Mouse (Mus musculus) hindbrain, embryonic 10.5 days (tissue): ENCODE results near the gene Cacna2d3. TPM values are rescaled to one million over a fixed set of nuclear protein-coding genes. Genes with fewer than 3 reads are reported as not detected.
A peak's percentile ranks its signal among the peaks of the same experiment; 100 is the strongest.

Experiments
- DNase-seq: peaks from one replicate; pipeline ENCODE4 v3.0.0-alpha.2; 2017; ENCODE audit warnings: low spot score
- H3K27ac ChIP-seq: fragments of 300-500 bp; sonication (generic); 2 replicates; pipeline ENCODE4 v1.5.1; 2016; ENCODE audit warnings: mild to moderate bottlenecking, moderate library complexity
- H3K27me3 ChIP-seq: fragments of 300-500 bp; sonication (generic); 2 replicates; pipeline ENCODE4 v1.6.1; 2016; ENCODE audit warnings: mild to moderate bottlenecking; ENCODE audit not compliant: poor library complexity, insufficient read depth, severe bottlenecking
- H3K36me3 ChIP-seq: fragments of 300-500 bp; sonication (generic); 2 replicates; pipeline ENCODE4 v1.6.1; 2016; ENCODE audit warnings: mild to moderate bottlenecking, moderate library complexity
- H3K4me1 ChIP-seq: fragments of 300-500 bp; sonication (generic); replicated peaks from 2 replicates; pipeline ENCODE4 v1.6.1; 2016; ENCODE audit warnings: mild to moderate bottlenecking
- H3K4me3 ChIP-seq: fragments of 300-500 bp; sonication (generic); 2 replicates; pipeline ENCODE4 v1.5.1; 2016; ENCODE audit warnings: mild to moderate bottlenecking, moderate library complexity
- H3K9me3 ChIP-seq: fragments of 300-500 bp; sonication (generic); 2 replicates; pipeline ENCODE4 v1.6.1; 2016; ENCODE audit warnings: mild to moderate bottlenecking, moderate library complexity
- WGBS: fragments of 180-500 bp; shearing (Covaris S2); methylation state at CpG from one replicate; pipeline ENCODE4 v1.1.7; 2016; 5-methylcytosine and 5-hydroxymethylcytosine counted together
- polyA plus RNA-seq: library from polyadenylated mRNA; unstranded; fragments of >200 nt; fragmentation: Nextera tagmentation; extraction: Ambion mirVana; gene quantifications from 2 replicates; pipeline ENCODE4 v1.2.1, GENCODE M21; 2016

Gene Cacna2d3
- polyA plus RNA-seq, 1 experiment from 2014 or later = 12.6 TPM

DNA sequence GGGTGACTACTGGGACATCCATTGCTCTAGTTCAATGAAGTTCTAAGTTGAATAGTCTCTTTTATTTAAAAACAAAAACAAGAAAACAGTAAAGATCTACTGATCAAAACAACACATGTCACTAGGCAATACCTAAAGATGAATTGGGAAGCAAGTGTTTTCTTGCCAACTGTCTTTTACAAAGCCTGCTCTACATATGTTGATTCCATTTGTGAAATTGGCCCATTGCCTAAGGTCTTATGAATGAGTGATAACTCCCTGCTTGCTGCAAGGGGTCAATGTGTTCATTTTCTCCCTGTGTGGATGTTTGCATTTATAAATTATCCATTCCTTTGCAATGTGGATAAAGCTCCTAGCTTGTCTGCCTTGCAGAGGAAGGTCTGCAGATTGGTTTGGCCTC, 591.2 kb downstream of the Cacna2d3 start:
- Histone ChIP-seq H3K27me3 (no peaks in the 10 kb centered on the region), H3K27ac (no peak overlapping the region), H3K9me3 (no peaks in the 10 kb centered on the region), H3K4me1 (no peaks in the 10 kb centered on the region), H3K36me3 (no peaks in the 10 kb centered on the region), H3K4me3 (no peak overlapping the region)
- no peak for DNase-seq

GRCm38 (mm10) chr14:29123886-29124285, 597.8 kb downstream of the Cacna2d3 start:
- Histone ChIP-seq H3K27ac (no peak overlapping the region), H3K9me3 (no peaks in the 10 kb centered on the region), H3K27me3 (no peaks in the 10 kb centered on the region; the same call in 1 of the 2 replicates), H3K36me3 (no peaks in the 10 kb centered on the region), H3K4me1 (no peaks in the 10 kb centered on the region), H3K4me3 (no peak overlapping the region)
- no peak for DNase-seq

GRCm38 (mm10) chr14:29122749-29123148, 598.9 kb downstream of the Cacna2d3 start:
- Histone ChIP-seq H3K36me3 (no peaks in the 10 kb centered on the region), H3K4me1 (no peaks in the 10 kb centered on the region), H3K4me3 (no peak overlapping the region), H3K9me3 (no peaks in the 10 kb centered on the region), H3K27ac (no peak overlapping the region), H3K27me3 (no peaks in the 10 kb centered on the region; the same call in 1 of the 2 replicates)
- WGBS = 98% methylated on average over 3 of the region's 3 CpGs
- DNase-seq = no peak

DNA sequence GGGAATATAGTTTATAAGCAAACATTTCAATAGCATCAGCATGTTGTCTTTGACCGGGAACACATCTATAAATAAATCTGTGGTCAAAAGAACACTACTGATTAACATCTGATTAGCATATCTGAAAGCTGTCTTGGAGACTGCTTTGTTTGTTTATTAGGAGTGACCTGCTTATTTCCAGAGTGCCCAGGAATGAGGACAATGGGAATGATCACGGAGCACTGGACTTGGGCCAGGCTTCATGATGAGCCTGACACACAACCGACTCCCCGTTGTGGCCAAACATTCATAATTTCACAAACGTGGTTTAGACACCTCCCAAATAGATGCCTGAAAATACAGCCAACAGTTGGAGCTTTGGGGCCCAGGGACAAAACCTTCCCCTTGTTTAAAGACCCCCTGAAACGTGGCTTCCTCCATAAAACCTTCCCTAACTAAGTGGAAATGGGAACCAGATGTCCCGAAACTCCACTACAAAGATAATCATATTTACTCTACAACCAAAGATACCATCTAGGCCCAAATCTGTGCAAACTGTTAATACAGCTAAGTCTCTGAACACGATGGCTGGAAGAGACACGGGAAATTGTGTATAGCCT, 607.7 kb downstream of the Cacna2d3 start:
- DNase-seq = no peak
- Histone ChIP-seq H3K27ac (0 out of 2 replicates have a peak overlapping the region, but pooled peaks have one; percentile 41), H3K4me1 (peaks cover 9% of the 10 kb centered on the region; the same call in 1 of the 2 replicates), H3K9me3 (peaks cover 10% of the 10 kb centered on the region), H3K4me3 (no peak overlapping the region), H3K36me3 (no peaks in the 10 kb centered on the region), H3K27me3 (no peaks in the 10 kb centered on the region)
- WGBS = 56% methylated on average over 9 of the region's 9 CpGs

- Histone ChIP-seq H3K4me1 (peaks cover 9% of the 10 kb centered on the region; the same call in 1 of the 2 replicates), H3K27me3 (no peaks in the 10 kb centered on the region), H3K4me3 (no peak overlapping the region), H3K36me3 (no peaks in the 10 kb centered on the region), H3K27ac (no peak overlapping the region), H3K9me3 (peaks cover 10% of the 10 kb centered on the region)
- no peak for DNase-seq
- 79% methylated on average over 6 of the region's 6 CpGs for WGBS
These were observed 610.0 kb downstream of the Cacna2d3 start for GRCm38 (mm10) chr14:29111666-29112065.

GRCm38 (mm10) chr14:29110351-29111091, 611.1 kb downstream of the Cacna2d3 start:
- peaks cover 12% of the 10 kb centered on the region for H3K4me1 ChIP-seq
- H3K27me3 ChIP-seq = no peaks in the 10 kb centered on the region
- H3K36me3 ChIP-seq = no peaks in the 10 kb centered on the region
- 78% methylated on average over 9 of the region's 9 CpGs for WGBS
- no peak overlapping the region for H3K27ac ChIP-seq
- no peak for DNase-seq
- H3K4me3 ChIP-seq = no peak overlapping the region
- peaks cover 10% of the 10 kb centered on the region for H3K9me3 ChIP-seq

DNA sequence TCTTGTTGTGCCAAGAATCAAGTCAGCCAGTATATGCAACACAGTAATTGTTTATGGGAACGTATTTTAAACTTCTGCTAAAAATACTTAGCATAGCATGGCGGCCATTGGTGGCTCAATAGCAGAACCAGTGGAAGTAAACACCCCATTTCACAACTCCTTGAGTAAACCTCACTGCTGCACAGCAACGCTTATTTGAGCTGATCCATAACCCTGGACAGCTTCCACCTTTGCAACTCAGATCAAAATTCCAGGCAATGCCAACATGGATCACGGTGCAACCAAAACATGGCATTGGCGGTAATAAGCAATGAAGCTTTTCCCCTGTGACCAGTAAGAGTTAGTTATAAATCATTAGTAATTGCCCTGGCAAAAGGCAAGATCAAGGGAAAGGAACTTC, 614.2 kb downstream of the Cacna2d3 start:
- 88% methylated on average over 5 of the region's 5 CpGs for WGBS
- H3K4me3 ChIP-seq = no peak overlapping the region
- no peak for DNase-seq
- peaks cover 10% of the 10 kb centered on the region for H3K9me3 ChIP-seq
- H3K4me1 ChIP-seq = peaks cover 21% of the 10 kb centered on the region
- no peak overlapping the region for H3K27ac ChIP-seq
- H3K27me3 ChIP-seq = no peaks in the 10 kb centered on the region
- H3K36me3 ChIP-seq = no peaks in the 10 kb centered on the region

DNA sequence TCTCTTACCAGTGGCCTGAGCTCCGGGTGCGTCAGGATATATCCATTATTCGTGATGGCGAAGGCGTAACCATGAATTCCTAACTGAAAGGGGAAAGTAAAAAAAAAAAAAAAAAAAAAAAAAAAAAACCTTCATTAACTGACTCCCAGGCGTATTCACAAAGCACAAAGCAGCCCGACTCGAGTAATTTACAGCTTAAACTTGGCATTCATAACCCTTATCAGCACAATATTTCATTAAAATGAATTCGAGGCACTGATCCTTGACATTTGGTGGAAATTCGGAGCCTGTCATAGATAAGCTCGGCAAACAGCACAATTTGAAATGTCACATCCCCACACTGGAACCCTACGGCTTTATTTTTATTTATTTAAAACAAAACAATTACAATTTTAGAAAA, 623.9 kb downstream of the Cacna2d3 start:
- WGBS = 89% methylated on average over 12 of the region's 12 CpGs
- no peak for DNase-seq
- Histone ChIP-seq H3K4me1 (0 out of 2 replicates have a peak, but pooled peaks cover 4% of the 10 kb centered on the region), H3K4me3 (no peak overlapping the region), H3K9me3 (no peaks in the 10 kb centered on the region), H3K27ac (no peak overlapping the region), H3K27me3 (no peaks in the 10 kb centered on the region), H3K36me3 (no peaks in the 10 kb centered on the region)

DNA sequence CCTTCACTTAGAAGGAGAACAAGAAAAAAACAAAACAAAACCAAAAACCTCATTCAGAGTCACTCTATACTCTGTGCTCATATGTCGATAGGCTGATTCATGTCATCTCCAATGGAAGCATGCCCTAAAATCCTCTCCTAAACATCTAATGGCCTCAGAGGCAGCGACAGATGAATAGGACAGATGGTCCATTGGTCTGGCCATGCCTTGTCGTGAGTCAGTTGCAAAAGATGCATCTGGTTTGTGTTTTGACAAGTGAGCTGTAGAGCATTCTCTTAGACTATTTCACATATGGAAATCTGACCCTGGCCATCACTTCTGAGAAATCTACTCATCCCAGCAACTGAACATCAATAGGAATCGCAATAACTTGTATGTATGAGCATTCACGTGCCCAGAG, 626.2 kb downstream of the Cacna2d3 start:
- DNase-seq = no peak
- Histone ChIP-seq H3K36me3 (no peaks in the 10 kb centered on the region), H3K4me1 (0 out of 2 replicates have a peak, but pooled peaks cover 4% of the 10 kb centered on the region), H3K9me3 (no peaks in the 10 kb centered on the region), H3K27me3 (peaks cover 6% of the 10 kb centered on the region), H3K27ac (no peak overlapping the region), H3K4me3 (no peak overlapping the region)
- 87% methylated on average over 5 of the region's 5 CpGs for WGBS

DNA sequence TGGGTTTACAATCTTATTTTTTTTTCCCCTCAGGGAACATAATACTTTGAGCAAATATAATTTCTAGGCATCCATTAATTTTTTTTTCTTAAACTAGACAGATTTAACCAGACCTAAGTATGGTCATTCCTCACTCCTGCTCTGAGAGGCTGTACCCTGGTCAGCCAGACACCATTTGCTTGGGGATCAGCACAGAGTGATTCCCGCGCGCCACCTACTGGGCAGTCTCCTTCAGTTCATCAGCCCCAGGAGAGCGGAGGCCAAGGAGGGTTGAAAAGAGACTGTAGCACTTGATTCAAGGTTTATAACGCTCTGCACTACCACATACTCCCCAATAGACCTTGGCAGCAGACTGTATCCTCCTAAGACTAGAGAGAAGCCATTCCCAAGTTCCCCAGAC, 631.6 kb downstream of the Cacna2d3 start:
- H3K4me1 ChIP-seq = 0 out of 2 replicates have a peak, but pooled peaks cover 10% of the 10 kb centered on the region
- no peak overlapping the region for H3K4me3 ChIP-seq
- H3K9me3 ChIP-seq = no peaks in the 10 kb centered on the region
- DNase-seq = peak; percentile 82
- no peaks in the 10 kb centered on the region for H3K36me3 ChIP-seq
- peaks cover 16% of the 10 kb centered on the region for H3K27me3 ChIP-seq
- WGBS = 5% methylated on average over 5 of the region's 5 CpGs
- no peak overlapping the region for H3K27ac ChIP-seq

GRCm38 (mm10) chr14:29086528-29086927, 635.1 kb downstream of the Cacna2d3 start:
- no peak overlapping the region for H3K4me3 ChIP-seq
- 61% methylated on average over 4 of the region's 4 CpGs for WGBS
- 0 out of 2 replicates have a peak, but pooled peaks cover 6% of the 10 kb centered on the region for H3K4me1 ChIP-seq
- no peak for DNase-seq
- H3K27me3 ChIP-seq = peaks cover 16% of the 10 kb centered on the region
- H3K9me3 ChIP-seq = no peaks in the 10 kb centered on the region
- no peaks in the 10 kb centered on the region for H3K36me3 ChIP-seq
- no peak overlapping the region for H3K27ac ChIP-seq

- no peak overlapping the region for H3K27ac ChIP-seq
- 75% methylated on average over 7 of the region's 7 CpGs for WGBS
- DNase-seq = no peak
These were observed 636.0 kb downstream of the Cacna2d3 start for GRCm38 (mm10) chr14:29085493-29086159.

DNA sequence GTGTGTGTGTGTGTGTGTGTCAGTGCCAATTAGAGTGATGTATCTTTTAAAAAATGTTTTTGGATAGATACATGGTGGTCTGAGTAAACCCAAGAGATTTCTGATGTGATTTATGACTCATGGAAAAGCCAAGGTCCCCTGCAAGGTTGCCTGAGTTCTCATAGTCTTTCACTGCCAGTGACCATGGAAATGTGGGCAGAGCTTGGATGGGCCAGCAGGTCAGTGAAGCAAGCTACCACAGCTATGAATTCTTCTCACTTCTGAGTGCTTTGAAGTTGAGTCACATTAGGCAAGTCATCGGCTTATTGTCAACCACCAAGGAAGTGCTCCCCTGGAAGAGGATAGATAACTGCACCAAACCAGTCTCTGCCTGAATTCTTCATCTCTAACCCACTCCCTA, 639.5 kb downstream of the Cacna2d3 start:
- Histone ChIP-seq H3K27me3 (no peaks in the 10 kb centered on the region), H3K9me3 (no peaks in the 10 kb centered on the region), H3K4me3 (no peak overlapping the region), H3K27ac (no peak overlapping the region), H3K36me3 (no peaks in the 10 kb centered on the region), H3K4me1 (0 out of 2 replicates have a peak, but pooled peaks cover 6% of the 10 kb centered on the region)
- DNase-seq = no peak
- 85% methylated on average over 1 of the region's 1 CpGs for WGBS

More at GRCm38 (mm10) chr14:29085493-29086159, 636.0 kb downstream of the Cacna2d3 start:
- Histone ChIP-seq H3K9me3 (no peaks in the 10 kb centered on the region), H3K4me3 (no peak overlapping the region), H3K4me1 (0 out of 2 replicates have a peak, but pooled peaks cover 6% of the 10 kb centered on the region), H3K36me3 (no peaks in the 10 kb centered on the region), H3K27me3 (peaks cover 12% of the 10 kb centered on the region)
